Mouse (Mus musculus) ovary, postnatal 14 days (tissue): ENCODE results near the gene Cox7b2.
A peak's percentile ranks its signal among the peaks of the same experiment; 100 is the strongest.
"Not testable (repeated sequence)": the region's sequence is repeated elsewhere in the genome, so short reads cannot be mapped to it uniquely, and the experiment has no call there.

Experiments used
- DNase-seq: peaks from one replicate; pipeline ENCODE4 v3.0.0; 2022; ENCODE audit warnings: low spot score

Cox7b2 gene

GRCm38 (mm10) chr5:71548079-71548478 lies at the start of gene Cox7b2:
Gene Cox7b2 (minus strand): TSS chr5:71548205.
- no peak for DNase-seq

GRCm38 (mm10) chr5:71595321-71595720 lies 47.3 kb upstream of the Cox7b2 start:
- no peak for DNase-seq

- no peak for DNase-seq
These were observed 45.8 kb upstream of the Cox7b2 start for GRCm38 (mm10) chr5:71593745-71594255.

GRCm38 (mm10) chr5:71571646-71572237 lies 23.7 kb upstream of the Cox7b2 start:
- DNase-seq = no peak

GRCm38 (mm10) chr5:71545554-71545953 lies 2.5 kb downstream of the Cox7b2 start:
- no peak for DNase-seq

- not testable (repeated sequence) for DNase-seq
These were observed 22.5 kb downstream of the Cox7b2 start for GRCm38 (mm10) chr5:71525486-71525885.

GRCm38 (mm10) chr5:71502058-71502678 lies 45.8 kb downstream of the Cox7b2 start:
- peak; percentile 52 for DNase-seq

- no peak for DNase-seq
These were observed 52.4 kb downstream of the Cox7b2 start for GRCm38 (mm10) chr5:71495621-71496020.

GRCm38 (mm10) chr5:71456957-71457356 lies 91.0 kb downstream of the Cox7b2 start:
- DNase-seq = no peak

GRCm38 (mm10) chr5:71440174-71440573 lies 107.8 kb downstream of the Cox7b2 start:
- no peak for DNase-seq
